Mouse (Mus musculus) cerebellum, adult 2 months (tissue): ENCODE data around the gene Hist1h1d.

Source experiments
- CTCF ChIP-seq: fragments of 200-500 bp; IDR thresholded peaks from 2 replicates; pipeline ENCODE4 v1.5.1; 2011; ENCODE audit warnings: low read depth, mild to moderate bottlenecking, control low read depth, low read length, moderate library complexity, borderline replicate concordance; ENCODE audit not compliant: insufficient read depth
- POLR2A ChIP-seq: fragments of 200-500 bp; IDR thresholded peaks from 2 replicates; pipeline ENCODE4 v1.6.1; 2011; ENCODE audit warnings: low read length, control low read depth, borderline replicate concordance; ENCODE audit not compliant: insufficient read depth

GRCm38 (mm10) chr13:23506351-23506750 is 46.7 kb upstream of the Hist1h1d start:
- TF ChIP-seq CTCF (no peak), POLR2A (no peak)
